Mouse (Mus musculus): ENCODE measurements around the gene Desi2.

DNA sequence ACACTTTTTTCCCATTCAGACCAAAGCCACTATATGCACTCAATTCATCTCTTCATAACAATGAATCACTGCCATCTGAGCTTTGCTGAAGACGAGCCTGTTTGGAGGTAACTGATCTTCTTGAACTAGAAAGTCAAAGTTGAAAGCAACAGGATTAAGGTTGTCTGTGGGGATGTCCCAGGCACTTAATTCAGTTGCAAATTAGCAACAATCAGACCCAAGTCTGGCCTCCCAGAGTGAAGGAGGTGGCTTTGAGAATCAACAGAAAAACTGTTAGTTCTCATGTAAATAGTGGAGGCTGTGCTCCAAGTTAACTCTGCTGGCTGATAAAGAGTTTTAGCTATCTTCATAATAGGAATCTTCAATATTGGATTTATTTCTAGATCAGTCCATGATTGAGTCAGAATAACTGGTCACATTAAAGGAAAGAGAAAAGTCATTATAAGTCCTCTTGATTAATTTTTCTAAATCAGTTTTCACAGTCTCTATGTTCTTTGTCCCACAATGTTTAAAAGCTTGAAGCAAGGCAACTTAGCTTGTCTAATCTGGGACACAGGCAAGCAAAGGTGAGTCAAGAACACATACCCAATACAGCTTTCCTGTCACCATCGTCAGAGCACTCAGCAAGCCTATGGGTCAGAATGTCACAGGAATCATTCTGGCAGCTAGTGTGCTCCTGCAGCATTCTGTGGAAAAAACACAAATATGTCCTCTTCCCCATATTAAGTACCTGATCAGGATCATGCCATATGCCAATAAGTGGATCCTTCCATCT is 96.9 kb downstream of the Desi2 start:
- TF ChIP-seq CTCF (IDR thresholded peaks at IDR 0.05; ENCODE audit: low read depth): no peak
- TF ChIP-seq EP300 (IDR thresholded peaks at IDR 0.05; ENCODE audit: low read depth): no peak

Measured in liver, embryonic 14.5 days (tissue).